Mouse (Mus musculus) erythroid progenitor cell, adult 5-6 weeks (primary cell): Measurements from ENCODE around the gene Trim45. TPM values are rescaled to one million over a fixed set of nuclear protein-coding genes. Genes with fewer than 3 reads are reported as not detected.
A peak's percentile ranks its signal among the peaks of the same experiment; 100 is the strongest.

Experiments
- ATAC-seq: replicated peaks from 2 replicates; pipeline ENCODE4 v1.8.0; 2016; ENCODE audit warnings: moderate number of reproducible peaks, mild to moderate bottlenecking, moderate TSS enrichment, inconsistent platforms; ENCODE audit not compliant: poor library complexity, low FRiP score, severe bottlenecking
- total RNA-seq, 2 experiments: library from RNA; stranded (forward) in 1 of 2; stranded (reverse) in 1 of 2; fragments of 150-400 nt in 1 of 2; fragments of 186-747, 209-891 nt in 1 of 2; gene quantifications; 2 replicates each; pipeline versions ENCODE4 v1.2.3 to v1.2.4; 2015 to 2017; ENCODE audit warnings: low replicate concordance in 2 of 2

The Trim45 gene
- total RNA-seq, 2 experiments from 2014 or later = 3.6 TPM; not detected in 1

- ATAC-seq = no peak
Measured at GRCm38 (mm10) chr3:100925176-100925575, 3.2 kb downstream of the Trim45 start.

GRCm38 (mm10) chr3:100931332-100932076 lies 9.5 kb downstream of the Trim45 start:
- ATAC-seq = no peak

- ATAC-seq = no peak
Measured at GRCm38 (mm10) chr3:100932077-100932944, 10.3 kb downstream of the Trim45 start.

- no peak for ATAC-seq
Measured at GRCm38 (mm10) chr3:100935521-100935920, 13.5 kb downstream of the Trim45 start.

- ATAC-seq = no peak
Measured at GRCm38 (mm10) chr3:100936201-100936600, 14.2 kb downstream of the Trim45 start.

- no peak for ATAC-seq
Measured at GRCm38 (mm10) chr3:100938211-100938610, 16.2 kb downstream of the Trim45 start.

GRCm38 (mm10) chr3:100940496-100941037 lies 18.6 kb downstream of the Trim45 start:
- no peak for ATAC-seq

GRCm38 (mm10) chr3:100947286-100947685 lies 25.3 kb downstream of the Trim45 start:
- ATAC-seq = no peak

- no peak for ATAC-seq
Measured at GRCm38 (mm10) chr3:100951531-100951930, 29.5 kb downstream of the Trim45 start.

- no peak for ATAC-seq
Measured at GRCm38 (mm10) chr3:100954616-100955015, 32.6 kb downstream of the Trim45 start.

GRCm38 (mm10) chr3:100961007-100961406 lies 39.0 kb downstream of the Trim45 start:
- no peak for ATAC-seq

GRCm38 (mm10) chr3:100961501-100961900 lies 39.5 kb downstream of the Trim45 start:
- no peak for ATAC-seq

GRCm38 (mm10) chr3:100963849-100964542 lies 42.0 kb downstream of the Trim45 start:
- no peak for ATAC-seq

GRCm38 (mm10) chr3:100969176-100969917 lies 47.3 kb downstream of the Trim45 start, which contains the start of gene Ttf2:
TSS of gene Ttf2 (minus strand) at chr3:100969663.
- ATAC-seq = peak; percentile 97

GRCm38 (mm10) chr3:100973906-100974305 lies 51.9 kb downstream of the Trim45 start:
- no peak for ATAC-seq

- no peak for ATAC-seq
Measured at GRCm38 (mm10) chr3:100979290-100979689, 57.3 kb downstream of the Trim45 start.
